Mouse (Mus musculus) ES-E14 (cell line): Measurements from ENCODE around the gene Col2a1. TPM values are rescaled to one million over a fixed set of nuclear protein-coding genes. Genes with fewer than 3 reads are reported as not detected.

ENCODE experiments used
- DNase-seq: peaks from one replicate; pipeline ENCODE4 v3.0.0-alpha.2; 2013; ENCODE audit warnings: low read depth, low spot score
- H3K27ac ChIP-seq: 2 replicates; pipeline ENCODE4 v1.5.1; 2012; ENCODE audit warnings: low read depth, mild to moderate bottlenecking, low read length, moderate library complexity, mixed read lengths; ENCODE audit not compliant: poor library complexity, insufficient read depth, severe bottlenecking
- H3K36me3 ChIP-seq: 2 replicates; pipeline ENCODE4 v1.6.1; 2012; ENCODE audit warnings: mild to moderate bottlenecking, low read length, moderate library complexity, mixed read lengths; ENCODE audit not compliant: control insufficient read depth, poor library complexity, insufficient read depth, severe bottlenecking
- H3K4me1 ChIP-seq, 2 experiments: fragments of 150-350 bp in 1 of 2; sonication (generic) in 1 of 2; 2 replicates each; pipeline ENCODE4 v1.6.1; 2012; ENCODE audit warnings: low read length in 2 of 2, mild to moderate bottlenecking in 1 of 2, mixed read lengths in 1 of 2; ENCODE audit not compliant: control insufficient read depth in 2 of 2, insufficient read depth in 2 of 2, poor library complexity in 1 of 2
- H3K4me3 ChIP-seq, 2 experiments: fragments of 150-350 bp in 1 of 2; sonication (generic) in 1 of 2; 2 replicates each; pipeline ENCODE4 v1.5.1; 2012; ENCODE audit warnings: low read length in 2 of 2, low read depth in 1 of 2, mild to moderate bottlenecking in 1 of 2, mixed read lengths in 1 of 2; ENCODE audit not compliant: insufficient read depth in 1 of 2, poor library complexity in 1 of 2, severe bottlenecking in 1 of 2
- H3K9ac ChIP-seq: 2 replicates; pipeline ENCODE4 v1.6.1; 2012; ENCODE audit warnings: low read depth, mild to moderate bottlenecking, low read length, mixed read lengths; ENCODE audit not compliant: poor library complexity, insufficient read depth, severe bottlenecking
- H3K9me3 ChIP-seq: fragments of 150-350 bp; sonication (generic); 2 replicates; pipeline ENCODE4 v1.6.1; 2012; ENCODE audit warnings: low read depth, mild to moderate bottlenecking, low read length; ENCODE audit not compliant: control insufficient read depth, insufficient read depth
- CHD2 ChIP-seq: IDR thresholded peaks from 2 replicates; pipeline ENCODE4 v1.6.1; 2014; ENCODE audit warnings: mild to moderate bottlenecking, low read depth, low read length, inconsistent platforms
- HCFC1 ChIP-seq: IDR thresholded peaks from 2 replicates; pipeline ENCODE4 v1.6.1; 2012; ENCODE audit warnings: low read length, inconsistent platforms, borderline replicate concordance; ENCODE audit not compliant: insufficient read depth
- MAFK ChIP-seq: IDR thresholded peaks from 2 replicates; pipeline ENCODE4 v1.6.1; 2014; ENCODE audit warnings: mild to moderate bottlenecking, low read depth, low read length, inconsistent platforms; ENCODE audit not compliant: insufficient read depth
- ZC3H11A ChIP-seq: IDR thresholded peaks from 2 replicates; pipeline ENCODE4 v1.6.1; 2012; ENCODE audit warnings: low read depth, mild to moderate bottlenecking, inconsistent platforms, low read length, borderline replicate concordance
- ZNF384 ChIP-seq: IDR thresholded peaks from 2 replicates; pipeline ENCODE4 v1.6.1; 2012; ENCODE audit warnings: low read depth, low read length, inconsistent platforms
- in situ Hi-C, 2 experiments: fragments of 600-800 bp; cut with MboI; formaldehyde crosslinking; loops; one replicate each; pipeline ENCODE4 v1.15.1; 2025; ENCODE audit warnings: low sequenced_read_pairs in 2 of 2, inconsistent platforms in 1 of 2; ENCODE audit not compliant: unreplicated experiment in 2 of 2
- total RNA-seq: library from RNA; depleted of rRNA; stranded (reverse); fragments of 300-350 nt; gene quantifications from 2 replicates; pipeline ENCODE4 v1.2.3, GENCODE M21; 2012; rRNA removed

Gene Col2a1
- total RNA-seq, 1 experiment: 10.9 TPM

- TF ChIP-seq MAFK: no peak
- no peak for TF ChIP-seq ZC3H11A
- no peak for TF ChIP-seq CHD2
- no peak for TF ChIP-seq ZNF384
- TF ChIP-seq HCFC1: no peak
- in situ Hi-C loops: no loop called here
Observed at GRCm38 (mm10) chr15:97927018-97927417, 77.5 kb downstream of the Col2a1 start.

More at GRCm38 (mm10) chr15:97927018-97927417, 77.5 kb downstream of the Col2a1 start:
- Histone ChIP-seq H3K4me1 (peaks cover 0 to 2% of the 10 kb centered on the region in 2 experiments; a peak in 1 of 4 replicates), H3K9me3 (no peaks in the 10 kb centered on the region), H3K9ac (no peak overlapping the region), H3K4me3 (no peak overlapping the region), H3K36me3 (no peaks in the 10 kb centered on the region), H3K27ac (no peak overlapping the region)
- no peak for DNase-seq

Other genes starting within 250 kb of the Col2a1 start
- 12.5 and 12.7 TPM in 2 replicates for gene Rapgef3, start 236.7 kb downstream of the Col2a1 start, total RNA-seq
- gene Slc48a1, start 226.2 kb downstream of the Col2a1 start, total RNA-seq: 15.8 and 18.6 TPM in 2 replicates
- gene Hdac7, start 160.2 kb downstream of the Col2a1 start, total RNA-seq: 4.4 and 7.4 TPM in 2 replicates
- gene Vdr, start 94.1 kb downstream of the Col2a1 start, total RNA-seq: 0.11 and 0.22 TPM in 2 replicates
- 20.2 TPM in 2 replicates for gene Tmem106c, start 40.5 kb downstream of the Col2a1 start, total RNA-seq
- gene Pfkm, start 87.9 kb upstream of the Col2a1 start, total RNA-seq: 18.3 and 18.5 TPM in 2 replicates
- 20.5 and 27.2 TPM in 2 replicates for gene Senp1, start 89.0 kb upstream of the Col2a1 start, total RNA-seq
- gene Asb8, start 160.9 kb upstream of the Col2a1 start, total RNA-seq: 9.0 and 12.5 TPM in 2 replicates
- 0.32 and 0.80 TPM in 2 replicates for gene Ccdc184, start 162.5 kb upstream of the Col2a1 start, total RNA-seq
- gene Olfr288, start 190.8 kb upstream of the Col2a1 start, total RNA-seq: not detected in 2 replicates
- gene Gm44579, start 216.3 kb upstream of the Col2a1 start, total RNA-seq: not detected in 2 replicates
- 0.16 TPM in 1 of 2 replicates, not detected in the other for gene Olfr287, start 216.4 kb upstream of the Col2a1 start, total RNA-seq
- gene Olfr286, start 229.8 kb upstream of the Col2a1 start, total RNA-seq: not detected in 2 replicates